Mouse (Mus musculus) neutrophil, adult 59 days (primary cell): ENCODE measurements around the gene Oas2. TPM values are rescaled to one million over a fixed set of nuclear protein-coding genes. Genes with fewer than 3 reads are reported as not detected.

ENCODE experiments used
- total RNA-seq, 2 experiments: library from RNA; stranded (reverse); gene quantifications; 1 replicate in 1 of 2; 2 replicates in 1 of 2; pipeline ENCODE4 v1.2.4; 2023

The Oas2 gene
- total RNA-seq, result 1 to 10 TPM; 3.2 to 7.8 TPM

DNA sequence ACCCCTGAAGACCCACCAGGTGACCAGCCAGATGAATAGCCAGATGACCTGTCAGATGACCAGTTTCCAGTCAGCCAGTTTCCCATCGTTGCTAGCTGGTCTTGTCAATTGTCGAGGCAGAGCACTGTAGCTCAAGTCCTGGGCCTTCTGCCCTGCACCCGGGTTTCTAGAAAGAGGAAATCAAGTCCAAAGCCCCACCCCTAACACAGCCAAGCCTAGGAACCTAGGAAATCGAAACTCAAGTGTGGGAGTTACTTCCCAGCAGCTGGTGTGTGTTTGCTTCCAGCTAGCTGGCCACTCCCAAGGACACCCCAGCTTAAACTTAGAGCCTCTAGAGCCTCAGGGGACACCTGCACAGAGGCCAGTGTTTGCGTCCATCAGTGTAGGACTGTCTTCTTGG is at the start of gene Oas2:
Oas2 (minus strand) TSS at position 166 of the 400 bp plus-strand sequence.

DNA sequence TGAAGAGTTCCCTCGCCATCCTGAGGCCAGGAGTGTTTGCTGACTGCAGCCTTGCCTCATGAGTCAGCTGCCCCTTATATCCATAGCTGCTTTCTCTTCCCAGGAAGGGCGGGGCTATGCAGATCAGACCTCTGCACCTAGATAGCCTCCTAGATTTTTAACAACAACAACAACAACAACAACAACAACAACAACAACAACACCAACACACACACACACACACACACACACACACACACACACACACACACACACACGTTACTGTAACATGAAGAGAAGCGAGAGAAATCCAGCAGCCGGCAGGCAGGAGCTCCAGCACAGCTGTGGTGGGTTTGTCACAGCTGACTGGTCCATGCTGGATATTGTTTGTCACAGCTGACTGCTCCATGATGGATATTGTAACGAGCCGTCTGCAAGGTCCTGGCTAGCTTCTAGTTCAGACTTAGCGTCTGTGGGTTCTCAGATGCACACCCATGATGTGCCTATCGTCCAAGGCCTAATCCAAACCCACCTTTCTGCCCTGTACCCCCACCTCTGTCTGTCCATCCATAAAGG is 45.9 kb upstream of the Oas2 start, which contains the start of gene Oas1e:
Oas1e (minus strand) TSS at position 51 of the 555 bp plus-strand sequence.

DNA sequence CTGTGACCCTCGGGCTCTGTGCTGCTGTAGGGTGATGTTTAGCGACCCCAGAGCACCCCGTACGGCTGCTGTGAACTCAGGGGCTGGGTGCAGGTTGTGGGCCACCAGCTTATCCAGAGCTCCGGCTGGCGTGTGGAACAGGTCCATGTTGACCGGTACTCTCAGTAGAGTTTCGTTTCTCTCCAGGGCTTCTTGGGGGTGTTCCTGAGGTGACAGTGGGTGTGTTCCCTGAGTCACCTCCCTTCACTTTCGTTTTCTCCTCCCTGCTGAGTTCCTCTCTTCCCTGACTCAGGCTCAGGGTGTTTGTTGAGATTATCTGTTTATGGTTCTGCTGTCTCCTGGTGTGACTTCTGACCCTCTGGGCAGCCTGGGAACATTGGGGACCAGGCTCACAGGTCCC is 27.8 kb upstream of the Oas2 start, which contains the start of gene Oas3:
Oas3 (minus strand) TSS at position 184 of the 400 bp plus-strand sequence.

DNA sequence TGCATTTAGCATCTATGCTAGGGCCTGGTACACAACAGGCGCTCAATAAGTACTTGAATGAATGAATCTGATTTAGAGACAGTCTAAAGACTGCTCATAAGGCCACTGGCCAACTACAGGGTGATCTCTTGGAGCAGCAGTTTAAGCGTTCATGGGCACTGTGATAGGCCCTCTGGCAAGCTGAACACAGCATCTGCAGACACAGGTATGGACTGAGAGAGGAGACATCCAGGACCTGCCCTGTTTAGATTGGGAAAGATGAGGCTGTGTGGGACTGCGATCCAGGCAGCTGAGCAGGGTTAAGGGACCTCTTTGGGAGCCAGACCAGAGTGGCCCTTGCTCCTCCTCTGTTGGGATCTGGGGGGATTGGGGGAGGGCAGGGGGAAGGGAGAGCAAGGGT is 37.8 kb downstream of the Oas2 start, which contains the start of gene Dtx1:
Dtx1 (minus strand) TSS at position 101 of the 400 bp plus-strand sequence.

Other genes starting within 250 kb of the Oas2 start
- 10 to 100 TPM; 14.2 to 17.1 TPM for gene Plbd2, start 246.2 kb downstream of the Oas2 start, total RNA-seq
- 100 to 1,000 TPM in 1 of 2 experiments, 10 to 100 TPM in 1; 95.6 to 116 TPM for gene Slc8b1, start 238.7 kb downstream of the Oas2 start, total RNA-seq
- 10 to 100 TPM; 40.3 to 44.9 TPM for gene Tpcn1, start 161.2 kb downstream of the Oas2 start, total RNA-seq
- gene Iqcd, start 160.8 kb downstream of the Oas2 start, total RNA-seq, result under 1 TPM; 0.31 to 0.78 TPM
- gene Rita1, start 137.3 kb downstream of the Oas2 start, total RNA-seq, result 1 to 10 TPM; 2.2 to 2.5 TPM
- 10 to 100 TPM; 38.6 to 47.1 TPM for gene Ddx54, start 137.1 kb downstream of the Oas2 start, total RNA-seq
- not detected for gene Cfap73, start 115.6 kb downstream of the Oas2 start, total RNA-seq
- 1 to 10 TPM; 1.1 to 1.3 TPM for gene Rasal1, start 101.0 kb downstream of the Oas2 start, total RNA-seq
- gene Dtx1, start 37.9 kb downstream of the Oas2 start, total RNA-seq, result 1 to 10 TPM in 1 of 2 experiments, under 1 TPM in 1; 0.49 to 1.1 TPM
- gene Oas3, start 27.8 kb upstream of the Oas2 start, total RNA-seq, result 10 to 100 TPM; 10.8 to 13.8 TPM
- gene Oas1e, start 45.7 kb upstream of the Oas2 start, total RNA-seq, result not detected
- gene Oas1c, start 62.7 kb upstream of the Oas2 start, total RNA-seq, result 1 to 10 TPM; 2.9 to 3.0 TPM
- not detected for gene Oas1f, start 97.5 kb upstream of the Oas2 start, total RNA-seq
- not detected for gene Oas1h, start 111.6 kb upstream of the Oas2 start, total RNA-seq
- gene Oas1g, start 137.8 kb upstream of the Oas2 start, total RNA-seq, result 1 to 10 TPM in 1 of 2 experiments, under 1 TPM in 1; 0.86 to 1.8 TPM
- 1 to 10 TPM; 6.6 to 9.2 TPM for gene Oas1a, start 157.7 kb upstream of the Oas2 start, total RNA-seq
- not detected for gene Oas1d, start 164.7 kb upstream of the Oas2 start, total RNA-seq